Mouse (Mus musculus): ENCODE data around the gene Fubp3.

Fubp3 gene

GRCm38 (mm10) chr2:31618484-31619161, 46.2 kb downstream of the Fubp3 start:
- no peak for DNase-seq (ENCODE audit: inconsistent age in 2 of 2, low spot score in 1 of 2)

GRCm38 (mm10) chr2:31619208-31619607, 46.8 kb downstream of the Fubp3 start:
- no peak for DNase-seq (ENCODE audit: inconsistent age in 2 of 2, low spot score in 1 of 2)

GRCm38 (mm10) chr2:31633531-31633930, 61.1 kb downstream of the Fubp3 start:
- DNase-seq (ENCODE audit: inconsistent age in 2 of 2, low spot score in 1 of 2): no peak

GRCm38 (mm10) chr2:31635281-31636137, 63.1 kb downstream of the Fubp3 start:
- DNase-seq (ENCODE audit: inconsistent age in 2 of 2, low spot score in 1 of 2): no peak

- DNase-seq (ENCODE audit: inconsistent age in 2 of 2, low spot score in 1 of 2): peak in 1 of 2 experiments; percentile 36
Observed at GRCm38 (mm10) chr2:31636138-31636741, 63.8 kb downstream of the Fubp3 start.

GRCm38 (mm10) chr2:31636742-31637141, 64.3 kb downstream of the Fubp3 start:
- no peak for DNase-seq (ENCODE audit: inconsistent age in 2 of 2, low spot score in 1 of 2)

GRCm38 (mm10) chr2:31637311-31637710, 64.9 kb downstream of the Fubp3 start:
- DNase-seq (ENCODE audit: inconsistent age in 2 of 2, low spot score in 1 of 2): no peak

GRCm38 (mm10) chr2:31637807-31638206, 65.4 kb downstream of the Fubp3 start:
- peak; percentile 51 to 80 for DNase-seq (ENCODE audit: inconsistent age in 2 of 2, low spot score in 1 of 2)

- DNase-seq (ENCODE audit: inconsistent age in 2 of 2, low spot score in 1 of 2): peak in 1 of 2 experiments; percentile 28
Observed at GRCm38 (mm10) chr2:31638581-31639465, 66.4 kb downstream of the Fubp3 start.

- no peak for DNase-seq (ENCODE audit: inconsistent age in 2 of 2, low spot score in 1 of 2)
Observed at GRCm38 (mm10) chr2:31639466-31639760, 67.0 kb downstream of the Fubp3 start.

GRCm38 (mm10) chr2:31639901-31640608, 67.6 kb downstream of the Fubp3 start, which contains the start of gene Prdm12:
TSS of gene Prdm12 (plus strand) at chr2:31640037.
- DNase-seq (ENCODE audit: inconsistent age in 2 of 2, low spot score in 1 of 2): no peak

GRCm38 (mm10) chr2:31640609-31641507, 68.4 kb downstream of the Fubp3 start:
- DNase-seq (ENCODE audit: inconsistent age in 2 of 2, low spot score in 1 of 2): peak in 1 of 2 experiments; percentile 55

GRCm38 (mm10) chr2:31641508-31641830, 69.0 kb downstream of the Fubp3 start:
- DNase-seq (ENCODE audit: inconsistent age in 2 of 2, low spot score in 1 of 2): no peak

- no peak for DNase-seq (ENCODE audit: inconsistent age in 2 of 2, low spot score in 1 of 2)
Observed at GRCm38 (mm10) chr2:31641929-31642328, 69.5 kb downstream of the Fubp3 start.

- peak; percentile 22 to 58 for DNase-seq (ENCODE audit: inconsistent age in 2 of 2, low spot score in 1 of 2)
Observed at GRCm38 (mm10) chr2:31653971-31654853, 81.8 kb downstream of the Fubp3 start.

GRCm38 (mm10) chr2:31654854-31655559, 82.6 kb downstream of the Fubp3 start:
- peak; percentile 49 to 83 for DNase-seq (ENCODE audit: inconsistent age in 2 of 2, low spot score in 1 of 2)

GRCm38 (mm10) chr2:31656374-31656773, 83.9 kb downstream of the Fubp3 start:
- no peak for DNase-seq (ENCODE audit: inconsistent age in 2 of 2, low spot score in 1 of 2)
